Mouse (Mus musculus) liver, postnatal 0 days (tissue): ENCODE data around the gene Tas2r114. TPM values are rescaled to one million over a fixed set of nuclear protein-coding genes. Genes with fewer than 3 reads are reported as not detected.

Source experiments
- ATAC-seq: fragments of 200-750 bp; cut with Nextera tagmentation; 2 replicates; pipeline ENCODE4 v1.8.0; 2017; ENCODE audit warnings: mild to moderate bottlenecking, moderate library complexity
- DNase-seq: peaks from one replicate; pipeline ENCODE4 v3.0.0-alpha.2; 2016
- H3K27ac ChIP-seq: fragments of 300-500 bp; sonication (generic); 2 replicates; pipeline ENCODE4 v1.5.1; 2014; ENCODE audit warnings: antibody characterized with exemption, moderate library complexity, mild to moderate bottlenecking, low read depth
- H3K27me3 ChIP-seq: fragments of 300-500 bp; sonication (generic); 2 replicates; pipeline ENCODE4 v1.6.1; 2014; ENCODE audit warnings: low read length, control low read depth, mixed read lengths; ENCODE audit not compliant: insufficient read depth
- H3K36me3 ChIP-seq: fragments of 300-500 bp; sonication (generic); replicated peaks from 2 replicates; pipeline ENCODE4 v1.6.1; 2014; ENCODE audit warnings: mild to moderate bottlenecking, control low read depth, low read length, moderate library complexity, mixed read lengths; ENCODE audit not compliant: insufficient read depth
- H3K4me1 ChIP-seq: fragments of 300-500 bp; sonication (generic); 2 replicates; pipeline ENCODE4 v1.6.1; 2014; ENCODE audit warnings: antibody characterized with exemption, mild to moderate bottlenecking, control low read depth; ENCODE audit not compliant: insufficient read depth
- H3K4me2 ChIP-seq: fragments of 300-500 bp; sonication (generic); 2 replicates; pipeline ENCODE4 v1.6.1; 2014; ENCODE audit warnings: low read depth, mild to moderate bottlenecking, low read length, moderate library complexity, mixed read lengths
- H3K4me3 ChIP-seq: fragments of 300-500 bp; sonication (generic); 2 replicates; pipeline ENCODE4 v1.5.1; 2014; ENCODE audit warnings: low read depth, low read length
- H3K9ac ChIP-seq: fragments of 300-500 bp; sonication (generic); replicated peaks from 2 replicates; pipeline ENCODE4 v1.6.1; 2014; ENCODE audit warnings: mild to moderate bottlenecking, moderate library complexity
- H3K9me3 ChIP-seq: fragments of 300-500 bp; sonication (generic); 2 replicates; pipeline ENCODE4 v1.6.1; 2016; ENCODE audit warnings: mild to moderate bottlenecking, control low read depth, low read length, mixed read lengths
- CTCF ChIP-seq: sonication (generic); IDR thresholded peaks from 2 replicates; pipeline ENCODE4 v1.5.1; 2016; ENCODE audit warnings: antibody characterized with exemption, low read depth
- EP300 ChIP-seq: IDR thresholded peaks from 2 replicates; pipeline ENCODE4 v1.6.1; 2016; ENCODE audit warnings: antibody characterized with exemption, low read depth, mild to moderate bottlenecking
- WGBS: fragments of 180-500 bp; shearing (Covaris S2); extraction: QIAGEN DNeasy Blood & Tissue Kit; methylation state at CpG from one replicate; pipeline ENCODE4 v1.1.7; 2014; ENCODE audit not compliant: insufficient replicate concordance; 5-methylcytosine and 5-hydroxymethylcytosine counted together
- polyA plus RNA-seq: library from polyadenylated mRNA; unstranded; fragments of >200 nt; fragmentation: Nextera tagmentation; extraction: Ambion mirVana; gene quantifications from 2 replicates; pipeline ENCODE4 v1.2.1, GENCODE M21; 2015

The Tas2r114 gene
- polyA plus RNA-seq: not detected in 2 replicates

- no peaks in the 10 kb centered on the region for H3K9me3 ChIP-seq
- H3K27ac ChIP-seq: no peak within 1 kb of the TSS
- no peak within 1 kb of the TSS for H3K9ac ChIP-seq
- H3K4me1 ChIP-seq: no peaks in the 10 kb centered on the region
- H3K36me3 ChIP-seq: no peaks in the 10 kb centered on the region
- H3K27me3 ChIP-seq: no peaks in the 10 kb centered on the region
- no peak within 1 kb of the TSS for H3K4me2 ChIP-seq
- DNase-seq (no peak), ATAC-seq (no peak)
- no peak within 1 kb of the TSS for H3K4me3 ChIP-seq
- TF ChIP-seq EP300 (no peak), CTCF (no peak)
Measured at GRCm38 (mm10) chr6:131689963-131690362, at the start of gene Tas2r114. Tas2r114 (minus strand) TSS chr6:131690063.

DNA sequence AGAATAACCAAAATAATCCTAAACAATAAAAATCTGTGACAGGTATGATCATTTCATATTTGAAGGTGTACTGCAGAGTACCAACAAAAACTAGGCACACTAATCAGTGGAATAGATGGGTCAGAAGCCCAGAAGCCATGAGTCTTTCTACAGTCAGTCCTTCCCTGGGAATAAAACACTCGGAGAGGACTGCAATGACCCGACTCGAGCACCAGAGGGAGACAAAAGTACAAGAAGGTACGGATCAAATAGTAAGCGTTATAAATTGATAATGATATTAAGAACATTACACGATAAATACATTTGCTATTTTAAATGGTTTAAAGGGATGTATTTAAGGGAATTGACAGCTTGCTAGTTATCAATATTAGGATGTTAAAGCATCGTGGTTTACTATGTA lies 22.9 kb upstream of the Tas2r114 start:
- no peak overlapping the region for H3K27ac ChIP-seq
- 41% methylated on average over 7 of the region's 7 CpGs for WGBS
- no peak overlapping the region for H3K4me2 ChIP-seq
- H3K36me3 ChIP-seq: no peaks in the 10 kb centered on the region
- no peaks in the 10 kb centered on the region for H3K9me3 ChIP-seq
- no peaks in the 10 kb centered on the region for H3K4me1 ChIP-seq
- TF ChIP-seq CTCF (no peak), EP300 (no peak)
- H3K4me3 ChIP-seq: no peak overlapping the region
- H3K27me3 ChIP-seq: no peaks in the 10 kb centered on the region
- ATAC-seq: no peak
- DNase-seq: no peak
- H3K9ac ChIP-seq: no peak overlapping the region

DNA sequence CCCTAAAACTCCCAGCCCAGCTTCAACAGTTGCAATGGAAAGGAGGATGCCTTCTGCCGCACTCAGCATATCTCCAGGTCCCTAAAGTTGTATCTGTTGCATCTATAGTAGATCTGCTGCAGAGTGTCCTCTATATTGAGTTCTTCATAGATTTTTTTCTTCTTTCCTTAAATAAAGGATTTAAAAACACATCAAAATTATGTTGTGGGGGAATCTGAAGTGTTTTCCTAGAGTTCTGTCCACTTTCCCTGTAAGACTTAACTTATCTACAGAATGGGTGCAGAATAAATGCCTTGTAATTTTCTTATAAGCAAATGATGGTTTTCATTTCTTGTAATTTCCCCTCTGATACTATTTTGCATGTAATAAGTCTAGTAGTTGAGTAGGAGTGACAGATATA lies 2.5 kb downstream of the Tas2r114 start, which contains the start of gene Tas2r105:
TSS of gene Tas2r105 (minus strand) at position 101 of the 400 bp plus-strand sequence.
- 59% methylated on average over 1 of the region's 1 CpGs for WGBS
- Histone ChIP-seq H3K27me3 (no peaks in the 10 kb centered on the region), H3K4me3 (no peak within 1 kb of the TSS), H3K4me1 (no peaks in the 10 kb centered on the region), H3K9ac (no peak within 1 kb of the TSS), H3K4me2 (no peak within 1 kb of the TSS), H3K9me3 (no peaks in the 10 kb centered on the region), H3K27ac (no peak within 1 kb of the TSS), H3K36me3 (no peaks in the 10 kb centered on the region)
- ATAC-seq (no peak), DNase-seq (no peak)
- no peak for TF ChIP-seq CTCF
- TF ChIP-seq EP300: no peak

GRCm38 (mm10) chr6:131685644-131686043 lies 4.2 kb downstream of the Tas2r114 start, which contains the start of gene Tas2r104:
Tas2r104 (minus strand) TSS chr6:131685744.
- H3K9ac ChIP-seq: no peak within 1 kb of the TSS
- no peaks in the 10 kb centered on the region for H3K27me3 ChIP-seq
- DNase-seq (no peak), ATAC-seq (no peak)
- H3K36me3 ChIP-seq: no peaks in the 10 kb centered on the region
- H3K4me2 ChIP-seq: no peak within 1 kb of the TSS
- no peak within 1 kb of the TSS for H3K4me3 ChIP-seq
- no peaks in the 10 kb centered on the region for H3K4me1 ChIP-seq
- TF ChIP-seq EP300: no peak
- no peak for TF ChIP-seq CTCF
- H3K27ac ChIP-seq: no peak within 1 kb of the TSS
- H3K9me3 ChIP-seq: no peaks in the 10 kb centered on the region
- 56% methylated on average over 1 of the region's 1 CpGs for WGBS

GRCm38 (mm10) chr6:131678786-131679185 lies 11.1 kb downstream of the Tas2r114 start, which contains the start of gene Tas2r106:
Tas2r106 (minus strand) TSS chr6:131678886.
- no peak for DNase-seq
- H3K4me3 ChIP-seq: no peak within 1 kb of the TSS
- H3K36me3 ChIP-seq: no peaks in the 10 kb centered on the region
- no peak within 1 kb of the TSS for H3K4me2 ChIP-seq
- ATAC-seq: no peak
- no peaks in the 10 kb centered on the region for H3K27me3 ChIP-seq
- H3K9me3 ChIP-seq: no peaks in the 10 kb centered on the region
- no peak within 1 kb of the TSS for H3K27ac ChIP-seq
- WGBS: 60% methylated on average over 3 of the region's 3 CpGs
- H3K9ac ChIP-seq: no peak within 1 kb of the TSS
- H3K4me1 ChIP-seq: no peaks in the 10 kb centered on the region
- TF ChIP-seq CTCF: no peak
- TF ChIP-seq EP300: no peak

- no peaks in the 10 kb centered on the region for H3K36me3 ChIP-seq
- H3K4me3 ChIP-seq: no peak within 1 kb of the TSS
- no peak within 1 kb of the TSS for H3K9ac ChIP-seq
- no peak within 1 kb of the TSS for H3K4me2 ChIP-seq
- no peaks in the 10 kb centered on the region; the same call in 1 of the 2 replicates for H3K9me3 ChIP-seq
- TF ChIP-seq EP300: no peak
- TF ChIP-seq CTCF: no peak
- H3K4me1 ChIP-seq: no peaks in the 10 kb centered on the region
- no peaks in the 10 kb centered on the region for H3K27me3 ChIP-seq
- ATAC-seq (no peak), DNase-seq (no peak)
- no peak within 1 kb of the TSS for H3K27ac ChIP-seq
Measured at GRCm38 (mm10) chr6:131660049-131660448, 29.8 kb downstream of the Tas2r114 start, which contains the start of gene Tas2r107. Tas2r107 (minus strand) TSS chr6:131660149.

Other genes with a start within 250 kb of the Tas2r114 start
- not detected in 2 replicates for gene 5430401F13Rik, start 203.7 kb downstream of the Tas2r114 start, polyA plus RNA-seq
- not detected in 2 replicates for gene Gm6619, start 203.7 kb downstream of the Tas2r114 start, polyA plus RNA-seq
- gene Tas2r130, start 59.2 kb downstream of the Tas2r114 start, polyA plus RNA-seq: not detected in 2 replicates
- not detected in 2 replicates for gene Tas2r107, start 29.9 kb downstream of the Tas2r114 start, polyA plus RNA-seq
- gene Tas2r106, start 11.2 kb downstream of the Tas2r114 start, polyA plus RNA-seq: not detected in 2 replicates
- gene Tas2r104, start 4.3 kb downstream of the Tas2r114 start, polyA plus RNA-seq: not detected in 2 replicates
- gene Tas2r105, start 2.6 kb downstream of the Tas2r114 start, polyA plus RNA-seq: not detected in 2 replicates